ENCODE assay signal across 28 mouse cellular contexts in genomic region chr12:25382961-25383360, GRCm38 (mm10).
"Had no signal": no experiment of that assay in that cellular context is flagged by ENCODE, and none has a peak within 500 bp of the region (broad histone marks: within the 10 kb centered on the region; RNA-seq: fewer than 3 reads in every experiment).

No protein-coding gene starts in this region.

- H3K9me3 ChIP-seq: embryonic facial prominence, embryonic 10.5 days; embryonic facial prominence, embryonic 12.5 days; embryonic facial prominence, embryonic 13.5 days; embryonic facial prominence, embryonic 15.5 days; forebrain, embryonic 10.5 days; forebrain, embryonic 12.5 days; forebrain, embryonic 13.5 days; forebrain, embryonic 15.5 days had no signal

- H3K9ac ChIP-seq: embryonic facial prominence, embryonic 12.5 days; embryonic facial prominence, embryonic 13.5 days; embryonic facial prominence, embryonic 15.5 days; forebrain, embryonic 12.5 days; forebrain, embryonic 13.5 days; forebrain, embryonic 15.5 days; forebrain, postnatal 0 days had no signal

- H3K4me3 ChIP-seq: embryonic facial prominence, embryonic 10.5 days; embryonic facial prominence, embryonic 12.5 days; embryonic facial prominence, embryonic 13.5 days; embryonic facial prominence, embryonic 15.5 days; erythroblast, embryonic 14.5 days; forebrain, embryonic 10.5 days; forebrain, embryonic 12.5 days; forebrain, embryonic 13.5 days; forebrain, embryonic 15.5 days; gastrocnemius, adult 2 months had no signal

- H3K27me3 ChIP-seq: embryonic facial prominence, embryonic 12.5 days; embryonic facial prominence, embryonic 13.5 days; embryonic facial prominence, embryonic 15.5 days; forebrain, embryonic 12.5 days; forebrain, embryonic 13.5 days; forebrain, embryonic 15.5 days had no signal

- H3K36me3 ChIP-seq: embryonic facial prominence, embryonic 10.5 days; embryonic facial prominence, embryonic 12.5 days; embryonic facial prominence, embryonic 13.5 days; embryonic facial prominence, embryonic 15.5 days; forebrain, embryonic 10.5 days; forebrain, embryonic 12.5 days; forebrain, embryonic 15.5 days had no signal

- ATAC-seq: forebrain, embryonic 13.5 days; forebrain, embryonic 14.5 days; forebrain, embryonic 15.5 days; forebrain, embryonic 16.5 days; forebrain, postnatal 0 days had no signal

- DNase-seq: cerebellum, adult 18-20 months; cerebellum, adult 2 months; cerebellum, adult 8-10 months; cerebellum, adult 9-10 months; cerebellum, adult 9-11 months; cerebellum, postnatal 10 days; cerebellum, postnatal 14 days; cerebellum, postnatal 25 days; cerebellum, postnatal 36 days; embryo, embryonic 11 days; forebrain, postnatal 0 days; gastrocnemius, adult 2 months; gastrocnemius, postnatal 10 days; gastrocnemius, postnatal 14 days; gastrocnemius, postnatal 25 days; gastrocnemius, postnatal 36 days; heart, adult 18-20 months had no signal

- H3K4me2 ChIP-seq: embryonic facial prominence, embryonic 12.5 days; embryonic facial prominence, embryonic 13.5 days; embryonic facial prominence, embryonic 15.5 days; forebrain, embryonic 12.5 days; forebrain, embryonic 13.5 days; forebrain, embryonic 15.5 days had no signal

- H3K4me1 ChIP-seq: embryonic facial prominence, embryonic 12.5 days; embryonic facial prominence, embryonic 15.5 days; forebrain, embryonic 13.5 days; forebrain, embryonic 15.5 days had no signal

- H3K27ac ChIP-seq: embryonic facial prominence, embryonic 10.5 days; embryonic facial prominence, embryonic 12.5 days; embryonic facial prominence, embryonic 13.5 days; embryonic facial prominence, embryonic 15.5 days; forebrain, embryonic 10.5 days; forebrain, embryonic 12.5 days; forebrain, embryonic 13.5 days; forebrain, embryonic 15.5 days; gastrocnemius, adult 2 months had no signal
